ENCODE assay signal across 28 mouse cellular contexts in genomic region chr5:144793374-144793773, GRCm38 (mm10). TPM values are rescaled to one million over a fixed set of nuclear protein-coding genes. Genes with fewer than 3 reads are reported as not detected.
A peak's percentile ranks its signal among the peaks of the same experiment; 100 is the strongest.
DNase-seq lines count a peak whose midpoint lies in the region; ATAC-seq and TF ChIP-seq lines count a peak whose summit lies in the region.
"Had no signal": no experiment of that assay in that cellular context is flagged by ENCODE, and none has a peak within 500 bp of the region (broad histone marks: within the 10 kb centered on the region; RNA-seq: fewer than 3 reads in every experiment).

No protein-coding gene starts in this region.

- H3K27me3 ChIP-seq in kidney, postnatal 0 days (ENCODE audit: insufficient read depth, low read length), result no peaks in the 10 kb centered on the region
- no peaks in the 10 kb centered on the region for H3K27me3 ChIP-seq in lung, postnatal 0 days (replicated peaks; ENCODE audit: insufficient read depth, low read length)
- no peaks in the 10 kb centered on the region for H3K27me3 ChIP-seq in MEL (ENCODE audit: control insufficient read depth in 1 of 2, insufficient read depth in 2 of 2, low read length in 2 of 2)
- no peaks in the 10 kb centered on the region for H3K27me3 ChIP-seq in stomach, postnatal 0 days (ENCODE audit: control insufficient read depth, insufficient read depth, low read length)
- no peaks in the 10 kb centered on the region for H3K27me3 ChIP-seq in cerebellum, adult 2 months (ENCODE audit: control insufficient read depth, insufficient read depth, low read length)
- H3K27me3 ChIP-seq: embryonic facial prominence, embryonic 13.5 days; forebrain, embryonic 12.5 days; forebrain, embryonic 15.5 days; Patski had no signal

- no peak for ATAC-seq in kidney, postnatal 0 days (replicated peaks; ENCODE audit: low FRiP score, low read depth)
- ATAC-seq in lung, postnatal 0 days, result no peak
- no peak for ATAC-seq in stomach, postnatal 0 days (ENCODE audit: low FRiP score, low TSS enrichment)
- ATAC-seq: CD4-positive, CD25-positive, alpha-beta regulatory T cell, adult 4 months; forebrain, embryonic 15.5 days; hindbrain, postnatal 0 days; inflammation-experienced regulatory T-cells, adult 6 months; Patski had no signal

- H3K79me2 ChIP-seq in MEL (ENCODE audit: control insufficient read depth, insufficient read depth, low read length, poor library complexity), result no peaks in the 10 kb centered on the region

- no peak for DNase-seq in kidney, postnatal 0 days (ENCODE audit: low spot score)
- DNase-seq in kidney, postnatal 10 days, result no peak
- DNase-seq in lung, postnatal 0 days (ENCODE audit: low spot score), result no peak
- no peak for DNase-seq in lung, postnatal 4 days
- DNase-seq in MEL (ENCODE audit: low read depth, low spot score), result no peak
- no peak for DNase-seq in stomach, postnatal 0 days (ENCODE audit: low spot score)
- DNase-seq in cerebellum, adult 2 months, result no peak
- DNase-seq: adrenal gland, postnatal 10 days; adrenal gland, postnatal 36 days; cerebellum, adult 18-20 months; cerebellum, adult 9-11 months; cerebellum, postnatal 25 days; embryo, embryonic 11 days; gastrocnemius, postnatal 14 days; heart, adult 11 months; heart, postnatal 36 days had no signal

- no peak for TF ChIP-seq POLR2A in MEL (IDR thresholded peaks at IDR 0.05; ENCODE audit: control insufficient read depth in 1 of 2, insufficient read depth in 1 of 2, low read depth in 1 of 2, low read length in 2 of 2, poor library complexity in 1 of 2)
- no peak for TF ChIP-seq POLR2A in cerebellum, adult 2 months (IDR thresholded peaks at IDR 0.05; ENCODE audit: borderline replicate concordance, insufficient read depth, low read length)

- H3K9me3 ChIP-seq in kidney, postnatal 0 days (replicated peaks; ENCODE audit: low read length), result no peaks in the 10 kb centered on the region
- H3K9me3 ChIP-seq in lung, postnatal 0 days (ENCODE audit: low read length), result no peaks in the 10 kb centered on the region
- no peaks in the 10 kb centered on the region for H3K9me3 ChIP-seq in MEL (replicated peaks; ENCODE audit: insufficient read depth, low read length)
- no peaks in the 10 kb centered on the region for H3K9me3 ChIP-seq in stomach, postnatal 0 days (ENCODE audit: control insufficient read depth, low read length)
- H3K9me3 ChIP-seq: embryonic facial prominence, embryonic 10.5 days; embryonic facial prominence, embryonic 13.5 days; forebrain, embryonic 12.5 days; forebrain, embryonic 15.5 days had no signal

- WGBS in kidney, postnatal 0 days, result 85% methylated on average over 5 of the region's 5 CpGs
- 84% methylated on average over 5 of the region's 5 CpGs for whole genome bisulfite sequencing in lung, postnatal 0 days
- WGBS in stomach, postnatal 0 days, result 89% methylated on average over 5 of the region's 5 CpGs
- 89% methylated on average over 5 of the region's 5 CpGs for WGBS in cerebellum, adult 2 months

- H3K9ac ChIP-seq in kidney, postnatal 0 days (ENCODE audit: low read depth, low read length), result no peak overlapping the region
- no peak overlapping the region for H3K9ac ChIP-seq in lung, postnatal 0 days (replicated peaks; ENCODE audit: low read depth)
- no peak overlapping the region for H3K9ac ChIP-seq in MEL (ENCODE audit: control insufficient read depth, low read depth, low read length, poor library complexity, severe bottlenecking)
- no peak overlapping the region for H3K9ac ChIP-seq in stomach, postnatal 0 days (ENCODE audit: low read length)
- H3K9ac ChIP-seq: embryonic facial prominence, embryonic 13.5 days; forebrain, embryonic 12.5 days; forebrain, embryonic 15.5 days; hindbrain, embryonic 14.5 days had no signal

- TF ChIP-seq CTCF in kidney, postnatal 0 days (IDR thresholded peaks at IDR 0.05; ENCODE audit: low read depth), result peak; percentile 28; the same call in 1 of the 2 replicates
- TF ChIP-seq CTCF in lung, postnatal 0 days (IDR thresholded peaks at IDR 0.05), result peak; percentile 9; the same call in 1 of the 2 replicates
- TF ChIP-seq CTCF in MEL (IDR thresholded peaks at IDR 0.05 in 2 of 3, conservative IDR thresholded peaks at IDR 0.05 in 1 of 3; ENCODE audit: control insufficient read depth in 1 of 3, insufficient read depth in 1 of 3, low read depth in 2 of 3, low read length in 3 of 3, poor library complexity in 1 of 3, severe bottlenecking in 1 of 3), result peak in 2 of 3 experiments; percentile 19 to 54; a peak in 2 of 6 replicates
- peak; percentile 41 for TF ChIP-seq CTCF in stomach, postnatal 0 days (IDR thresholded peaks at IDR 0.05; ENCODE audit: low read depth)
- TF ChIP-seq CTCF in cerebellum, adult 2 months (IDR thresholded peaks at IDR 0.05; ENCODE audit: borderline replicate concordance, insufficient read depth, low read depth, low read length), result no peak

- H3K4me1 ChIP-seq in kidney, postnatal 0 days (replicated peaks; ENCODE audit: insufficient read depth, low read length), result no peaks in the 10 kb centered on the region
- no peaks in the 10 kb centered on the region for H3K4me1 ChIP-seq in lung, postnatal 0 days (ENCODE audit: insufficient read depth, low read depth, low read length)
- H3K4me1 ChIP-seq in MEL (ENCODE audit: control insufficient read depth in 1 of 2, insufficient read depth in 2 of 2, low read length in 2 of 2), result no peaks in the 10 kb centered on the region
- H3K4me1 ChIP-seq in stomach, postnatal 0 days (replicated peaks; ENCODE audit: control insufficient read depth, insufficient read depth), result no peaks in the 10 kb centered on the region
- H3K4me1 ChIP-seq in cerebellum, adult 2 months (ENCODE audit: control insufficient read depth, insufficient read depth, low read length), result no peaks in the 10 kb centered on the region
- H3K4me1 ChIP-seq: embryonic facial prominence, embryonic 10.5 days; embryonic facial prominence, embryonic 13.5 days; forebrain, embryonic 12.5 days; forebrain, embryonic 15.5 days had no signal

- TF ChIP-seq EP300 in lung, postnatal 0 days (IDR thresholded peaks at IDR 0.05), result no peak
- TF ChIP-seq EP300 in MEL (IDR thresholded peaks at IDR 0.05; ENCODE audit: low read depth in 1 of 2, low read length in 2 of 2), result no peak
- no peak for TF ChIP-seq EP300 in stomach, postnatal 0 days (optimal IDR thresholded peaks at IDR 0.05)

- no peak for TF ChIP-seq RAD21 in MEL (IDR thresholded peaks at IDR 0.05; ENCODE audit: low read depth, low read length)

- H3K36me3 ChIP-seq in kidney, postnatal 0 days (ENCODE audit: insufficient read depth, low read length), result peaks cover 94% of the 10 kb centered on the region
- peaks cover 58% of the 10 kb centered on the region for H3K36me3 ChIP-seq in lung, postnatal 0 days (ENCODE audit: insufficient read depth, low read length)
- peaks cover 0 to 11% of the 10 kb centered on the region in 2 experiments; a peak in 2 of 4 replicates for H3K36me3 ChIP-seq in MEL (ENCODE audit: control insufficient read depth in 1 of 2, insufficient read depth in 2 of 2, low read length in 2 of 2)
- peaks cover 64% of the 10 kb centered on the region for H3K36me3 ChIP-seq in stomach, postnatal 0 days (ENCODE audit: control insufficient read depth, insufficient read depth, low read length)

- no peak overlapping the region for H3K27ac ChIP-seq in kidney, postnatal 0 days
- H3K27ac ChIP-seq in lung, postnatal 0 days (ENCODE audit: low read length), result no peak overlapping the region
- H3K27ac ChIP-seq in MEL (ENCODE audit: control insufficient read depth, low read depth, low read length), result no peak overlapping the region
- no peak overlapping the region for H3K27ac ChIP-seq in stomach, postnatal 0 days (replicated peaks)
- H3K27ac ChIP-seq in cerebellum, adult 2 months (ENCODE audit: insufficient read depth, low read length), result no peak overlapping the region
- H3K27ac ChIP-seq: embryonic facial prominence, embryonic 10.5 days; embryonic facial prominence, embryonic 13.5 days; forebrain, embryonic 12.5 days; forebrain, embryonic 15.5 days; hindbrain, embryonic 14.5 days; hindbrain, postnatal 0 days had no signal

- H3K4me3 ChIP-seq in kidney, postnatal 0 days (replicated peaks; ENCODE audit: low read depth, low read length), result no peak overlapping the region
- no peak overlapping the region for H3K4me3 ChIP-seq in lung, postnatal 0 days (ENCODE audit: low read depth, low read length)
- no peak overlapping the region for H3K4me3 ChIP-seq in MEL (ENCODE audit: control insufficient read depth in 1 of 2, insufficient read depth in 1 of 2, low read depth in 2 of 2, low read length in 2 of 2)
- H3K4me3 ChIP-seq in stomach, postnatal 0 days (ENCODE audit: low read depth, low read length), result no peak overlapping the region
- no peak overlapping the region for H3K4me3 ChIP-seq in cerebellum, adult 2 months (replicated peaks; ENCODE audit: insufficient read depth, low read depth, low read length)
- H3K4me3 ChIP-seq: embryonic facial prominence, embryonic 10.5 days; embryonic facial prominence, embryonic 13.5 days; erythroblast, embryonic 14.5 days; forebrain, embryonic 12.5 days; forebrain, embryonic 15.5 days had no signal

- no peak overlapping the region for H3K4me2 ChIP-seq in kidney, postnatal 0 days (ENCODE audit: low read length)
- no peak overlapping the region for H3K4me2 ChIP-seq in lung, postnatal 0 days (replicated peaks; ENCODE audit: low read depth, low read length)
- H3K4me2 ChIP-seq in stomach, postnatal 0 days (replicated peaks; ENCODE audit: low read depth), result no peak overlapping the region
- H3K4me2 ChIP-seq: embryonic facial prominence, embryonic 13.5 days; forebrain, embryonic 12.5 days; forebrain, embryonic 15.5 days; heart, embryonic 11.5 days; hindbrain, embryonic 14.5 days had no signal

TF ChIP-seq in MEL, 35 proteins besides CTCF, POLR2A, EP300 and RAD21 (continues in another document):
- TF ChIP-seq MXI1 (IDR thresholded peaks at IDR 0.05; ENCODE audit: low read depth, low read length) (no peak), USF1 (IDR thresholded peaks at IDR 0.05; ENCODE audit: low read depth, low read length) (no peak), HCFC1 (IDR thresholded peaks at IDR 0.05; ENCODE audit: low read depth, low read length) (no peak)

RNA-seq across cellular contexts. Expression of gene Trrap, which starts 25.8 kb away (rescaled TPM):
- polyA plus RNA-seq in kidney, postnatal 0 days (2015; fragmentation: Nextera tagmentation; extraction: Ambion mirVana), result 41.1 and 52.1 TPM in 2 replicates
- polyA plus RNA-seq in lung, postnatal 0 days (2015; fragmentation: Nextera tagmentation; extraction: Ambion mirVana), result 31.0 and 31.5 TPM in 2 replicates
- 44.1 and 48.9 TPM in 2 replicates for total RNA-seq in MEL (2012; rRNA removed)
- polyA plus RNA-seq in MEL (2012; ENCODE audit: insufficient read depth in 1 of 2, insufficient read length in 2 of 2, low read depth in 1 of 2, low replicate concordance in 2 of 2, missing spikeins in 1 of 2), result 10 to 100 TPM; 45.6 to 91.6 TPM
- 22.7 TPM in 2 replicates for polyA plus RNA-seq in stomach, postnatal 0 days (2015; fragmentation: Nextera tagmentation; extraction: Ambion mirVana)
- 128 and 130 TPM in 2 replicates for polyA plus RNA-seq in cerebellum, adult 2 months (2012; rRNA removed)

RNA-seq across cellular contexts. Expression of gene Tmem130, which starts 31.8 kb away (rescaled TPM):
- polyA plus RNA-seq in kidney, postnatal 0 days (2015; fragmentation: Nextera tagmentation; extraction: Ambion mirVana), result 0.17 and 0.24 TPM in 2 replicates
- 0.06 and 0.23 TPM in 2 replicates for polyA plus RNA-seq in lung, postnatal 0 days (2015; fragmentation: Nextera tagmentation; extraction: Ambion mirVana)
- total RNA-seq in MEL (2012; rRNA removed), result not detected in 2 replicates
- under 1 TPM in 1 of 2 experiments, not detected in 1; 0.14 TPM for polyA plus RNA-seq in MEL (2012; ENCODE audit: insufficient read depth in 1 of 2, insufficient read length in 2 of 2, low read depth in 1 of 2, low replicate concordance in 2 of 2, missing spikeins in 1 of 2)
- 2.9 and 3.2 TPM in 2 replicates for polyA plus RNA-seq in stomach, postnatal 0 days (2015; fragmentation: Nextera tagmentation; extraction: Ambion mirVana)
- polyA plus RNA-seq in cerebellum, adult 2 months (2012; rRNA removed), result 159 and 178 TPM in 2 replicates
- total RNA-seq: gastrocnemius, postnatal 14 days had no signal
- polyA plus RNA-seq: C2C12; CD4-positive, CD25-positive, alpha-beta regulatory T cell, adult 4 months; erythroblast, embryonic 14.5 days; inflammation-experienced regulatory T-cells, adult 6 months had no signal

Comparison
In these comparisons a context has a peak if more than half of its experiments do, and no peak if none do; other contexts are left out.
1. RNA of gene Tmem130, which starts 31.8 kb away (polyA plus RNA-seq): 159 to 178 TPM in cerebellum, adult 2 months; 2.9 to 3.2 TPM in stomach, postnatal 0 days, 0.17 to 0.24 TPM in kidney, postnatal 0 days, 0.06 to 0.23 TPM in lung, postnatal 0 days and 0.14 TPM in MEL; every median in the first group is over 10 times any median in the second.